Mouse (Mus musculus) bone marrow macrophage, adult 2 months (primary cell): Measurements from ENCODE around the gene Tubb4a.

Experiments used
- CTCF ChIP-seq: IDR thresholded peaks from 2 replicates; pipeline ENCODE4 v1.5.1; 2012; ENCODE audit warnings: low read depth, mild to moderate bottlenecking, low read length, moderate library complexity
- POLR2A ChIP-seq: IDR thresholded peaks from 2 replicates; pipeline ENCODE4 v1.6.1; 2012; ENCODE audit warnings: mild to moderate bottlenecking, low read depth, low read length, borderline replicate concordance

DNA sequence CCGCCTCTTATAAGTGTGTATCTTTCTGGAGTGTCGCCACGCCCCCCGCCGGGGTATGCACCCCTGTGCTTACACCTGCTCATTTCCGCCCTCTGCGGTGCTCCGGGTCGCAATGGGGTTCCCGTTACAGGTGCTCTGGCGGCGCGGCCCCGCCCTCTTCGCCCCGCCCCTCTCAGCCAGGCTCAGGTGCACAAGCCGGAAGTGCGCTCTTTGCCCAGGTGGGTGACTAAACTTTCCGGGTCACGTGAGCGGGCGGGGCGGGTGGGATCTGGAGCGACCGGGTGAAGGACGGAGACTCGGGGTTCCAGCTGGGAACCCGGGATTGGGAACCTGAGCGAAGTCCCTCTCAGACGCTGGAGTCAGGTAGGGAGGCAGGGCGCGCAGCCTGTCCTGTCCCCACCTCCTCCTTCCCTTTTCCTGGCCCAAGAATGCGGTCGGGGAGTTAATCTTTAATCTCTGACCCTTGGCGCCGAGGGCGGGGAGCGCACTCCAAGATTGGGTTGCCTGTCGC lies 25.5 kb downstream of the Tubb4a start:
- TF ChIP-seq POLR2A, result no peak
- no peak for TF ChIP-seq CTCF
